Mouse (Mus musculus) R1 (cell line): ENCODE measurements around the gene Zswim1.
A peak's percentile ranks its signal among the peaks of the same experiment; 100 is the strongest.

Source experiments
- DNase-seq: peaks from one replicate; pipeline ENCODE4 v3.0.0-alpha.2; 2018; ENCODE audit warnings: low read depth, low spot score

Gene Zswim1

DNA sequence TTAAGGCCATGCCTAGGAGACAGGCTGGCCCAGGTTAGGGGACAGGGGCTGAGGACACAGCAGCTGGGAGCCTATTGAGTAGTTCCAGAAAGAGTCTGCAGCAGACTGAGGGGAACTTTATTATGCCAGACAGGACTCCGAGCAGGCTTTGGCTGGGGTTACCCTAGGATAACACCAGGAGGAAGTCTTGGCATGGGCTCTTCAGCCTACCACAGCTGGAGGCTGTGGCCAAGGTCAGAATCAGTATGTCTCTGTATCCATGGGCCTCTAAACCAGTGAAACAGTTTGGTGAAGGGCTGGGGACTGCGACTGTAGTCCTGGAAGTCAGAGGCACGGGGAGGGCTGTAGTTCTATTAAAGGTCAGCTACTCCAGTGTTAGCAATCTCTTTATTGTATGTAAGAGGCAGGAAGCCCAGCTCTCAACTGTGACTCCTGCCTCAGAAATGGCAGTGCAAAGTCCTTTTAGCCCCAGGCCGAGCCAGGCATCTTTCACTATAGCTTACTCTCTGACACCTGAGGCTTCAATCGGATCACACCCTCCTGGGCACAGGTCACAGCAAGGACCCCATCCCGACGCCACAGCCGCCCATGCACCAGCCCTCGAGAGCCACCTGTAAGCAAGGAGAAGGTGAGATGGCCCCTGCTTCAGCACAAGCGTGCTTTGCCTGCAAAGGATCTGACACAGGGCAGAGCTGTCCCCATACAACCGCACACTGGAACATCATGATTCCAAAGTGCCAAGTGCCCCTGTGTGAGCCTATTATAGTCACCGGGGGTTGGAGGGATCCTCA is 29.9 kb upstream of the Zswim1 start:
- no peak for DNase-seq

DNA sequence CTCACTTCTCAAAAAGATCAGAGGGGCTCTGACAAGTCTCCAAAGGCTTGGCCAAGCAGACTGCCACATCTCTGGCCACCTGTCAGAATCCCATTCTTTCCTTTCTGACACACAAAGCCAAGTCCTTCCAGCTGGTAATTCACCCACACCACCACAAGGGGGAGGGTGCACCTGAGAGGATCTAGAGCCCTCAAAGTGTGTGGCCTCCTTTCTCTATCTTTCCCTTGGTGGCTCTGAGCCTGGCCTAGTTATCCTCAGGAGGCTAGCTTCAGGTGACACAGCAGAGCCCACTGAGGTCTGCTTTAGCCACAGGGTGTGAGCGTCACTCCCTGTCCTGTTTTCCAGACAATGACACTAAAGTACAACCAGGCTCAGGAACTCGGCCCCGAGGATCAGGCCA is 29.2 kb upstream of the Zswim1 start:
- DNase-seq, result peak; percentile 89

DNA sequence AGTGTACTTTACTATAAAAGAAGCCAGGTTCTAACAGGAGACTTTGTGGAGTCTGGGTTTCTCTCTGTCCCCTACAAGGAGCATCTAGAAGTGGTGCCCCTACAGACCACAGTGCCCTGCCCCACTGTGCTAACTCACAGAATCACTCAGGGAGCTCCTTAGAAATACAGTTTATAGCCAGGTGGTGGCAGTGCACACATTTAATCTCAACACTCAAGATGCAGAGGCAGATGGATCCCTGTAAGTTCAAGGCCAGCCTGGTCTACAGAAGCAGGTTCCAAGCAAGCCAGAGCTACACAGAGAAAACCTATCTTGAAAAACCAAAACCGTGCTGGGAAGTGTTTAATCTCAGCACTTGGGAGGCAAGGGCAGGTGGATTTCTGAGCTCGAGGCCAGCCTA is 28.7 kb upstream of the Zswim1 start:
- peak; percentile 66 for DNase-seq

- DNase-seq, result peak; percentile 93
These were observed 28.2 kb upstream of the Zswim1 start for GRCm38 (mm10) chr2:164794293-164794692.

DNA sequence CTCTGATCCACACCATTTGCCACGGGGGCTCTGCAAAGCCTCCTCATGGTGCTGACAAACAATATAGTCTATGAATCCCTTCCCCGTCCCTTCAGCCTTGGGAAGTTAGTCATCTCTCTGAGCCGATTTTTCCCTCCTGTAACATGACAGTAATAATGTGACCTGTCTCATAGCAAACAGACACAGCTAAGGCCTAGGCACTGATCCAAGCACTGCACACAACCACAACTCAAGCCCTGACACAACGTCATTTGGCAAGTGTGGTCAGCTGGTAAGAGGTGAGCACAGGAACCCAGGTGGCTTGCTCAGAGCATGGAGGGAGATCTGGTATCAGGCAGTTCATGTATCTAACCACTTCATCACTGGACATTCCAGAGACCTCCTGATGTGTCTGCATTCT is 26.6 kb upstream of the Zswim1 start:
- DNase-seq, result no peak

- DNase-seq, result peak; percentile 86
These were observed 23.9 kb upstream of the Zswim1 start for GRCm38 (mm10) chr2:164798554-164798953.

- DNase-seq, result no peak
These were observed 22.1 kb upstream of the Zswim1 start for GRCm38 (mm10) chr2:164800252-164801004.

DNA sequence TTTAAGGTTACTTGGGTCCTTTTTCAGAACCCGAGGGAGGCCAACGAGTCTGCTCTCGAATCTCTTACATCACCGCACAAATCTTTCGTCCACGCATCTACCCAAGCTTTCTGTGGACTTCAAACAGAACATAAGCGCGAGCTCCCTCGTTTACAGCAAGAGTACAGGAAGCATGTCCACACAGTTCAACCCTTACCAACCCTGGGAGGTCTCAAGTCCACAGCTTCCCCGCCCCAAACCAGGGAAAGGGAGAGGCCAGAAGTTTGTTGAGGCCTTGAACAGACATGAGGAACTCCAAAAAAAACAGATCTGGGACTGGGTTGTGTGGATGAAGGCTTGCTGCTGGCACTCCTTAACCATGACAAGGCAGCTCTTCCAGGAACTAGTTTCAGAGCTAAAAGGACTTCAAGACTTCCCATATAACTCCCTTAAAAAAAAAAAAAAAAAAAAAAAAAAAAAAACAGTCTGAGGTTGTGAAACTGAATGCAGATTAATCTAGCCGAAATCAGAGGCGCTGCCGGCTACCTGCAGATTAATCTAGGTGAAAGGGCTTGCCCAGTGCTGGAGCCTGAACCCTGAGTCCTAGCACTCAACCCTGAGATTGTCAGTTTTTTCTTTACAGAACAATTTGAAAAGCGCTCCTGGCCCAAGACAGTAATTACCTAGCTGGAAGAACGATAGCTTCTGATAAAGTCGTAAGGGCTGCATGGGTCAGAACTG is 19.1 kb upstream of the Zswim1 start:
- DNase-seq, result no peak

- no peak for DNase-seq
These were observed 18.6 kb upstream of the Zswim1 start for GRCm38 (mm10) chr2:164803921-164804313.

DNA sequence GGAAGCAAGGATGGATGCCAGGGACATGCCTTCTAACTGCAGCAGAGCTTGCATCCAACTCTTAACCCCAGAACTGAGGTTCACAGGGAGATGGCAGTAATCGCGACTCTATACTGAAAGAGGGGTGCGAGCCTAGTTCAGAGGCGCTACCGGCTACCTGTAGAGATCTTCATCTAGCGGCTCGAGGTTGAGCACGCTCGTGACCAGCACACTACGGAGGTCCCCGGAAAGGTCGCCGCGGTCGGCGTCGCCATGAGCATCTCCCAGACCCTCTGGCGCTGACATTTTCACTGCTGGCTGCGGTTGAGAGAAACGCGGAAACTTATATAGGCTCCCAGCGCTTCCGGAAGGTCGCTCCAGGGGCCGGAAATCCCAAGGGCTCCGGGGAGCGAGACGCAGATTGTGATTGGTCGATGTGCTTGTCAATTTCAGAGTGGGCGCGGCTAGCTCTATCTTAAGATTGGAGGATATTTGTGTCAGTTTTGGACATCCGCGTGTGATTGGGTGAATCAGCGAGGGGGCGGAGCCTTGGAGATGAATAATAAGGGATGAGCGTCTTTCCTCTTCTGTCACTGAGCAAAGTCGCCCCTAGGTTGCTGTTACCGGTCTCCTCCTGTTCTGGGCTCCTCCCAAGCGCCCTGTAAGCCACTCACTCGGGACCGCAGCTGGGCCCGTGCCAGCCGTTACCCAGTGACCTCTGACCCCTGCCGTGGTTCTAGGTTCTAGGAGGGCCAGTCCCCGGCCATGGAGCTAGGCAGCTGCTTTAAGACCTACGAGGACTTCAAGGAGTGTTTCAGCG is 17.8 kb upstream of the Zswim1 start, which contains the start of the genes Acot8 and Zswim3:
Gene Acot8 (minus strand): TSS at position 350 of the 799 bp plus-strand sequence.
Gene Zswim3 (plus strand): TSS at position 566 of the 799 bp plus-strand sequence.
- peak; percentile 100 for DNase-seq

DNA sequence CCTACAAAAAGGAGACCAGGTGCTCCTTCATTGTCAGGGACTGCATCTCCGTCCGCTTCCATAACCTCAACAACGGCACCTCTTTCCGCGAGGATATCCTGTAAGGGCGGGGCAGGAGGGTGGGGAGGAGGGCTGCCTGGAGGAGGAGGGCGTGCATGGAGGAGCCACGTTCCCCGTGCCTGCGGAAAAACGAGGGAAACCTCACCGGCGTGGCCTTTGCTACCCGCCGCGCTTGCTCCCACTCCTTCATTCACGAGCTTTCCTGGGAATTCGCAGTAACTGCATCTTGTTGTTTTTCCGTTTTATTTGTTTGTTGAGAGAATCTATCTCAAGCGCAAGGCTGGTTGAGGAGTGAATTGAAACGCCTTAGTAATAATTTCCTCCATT is 17.2 kb upstream of the Zswim1 start:
- no peak for DNase-seq

DNA sequence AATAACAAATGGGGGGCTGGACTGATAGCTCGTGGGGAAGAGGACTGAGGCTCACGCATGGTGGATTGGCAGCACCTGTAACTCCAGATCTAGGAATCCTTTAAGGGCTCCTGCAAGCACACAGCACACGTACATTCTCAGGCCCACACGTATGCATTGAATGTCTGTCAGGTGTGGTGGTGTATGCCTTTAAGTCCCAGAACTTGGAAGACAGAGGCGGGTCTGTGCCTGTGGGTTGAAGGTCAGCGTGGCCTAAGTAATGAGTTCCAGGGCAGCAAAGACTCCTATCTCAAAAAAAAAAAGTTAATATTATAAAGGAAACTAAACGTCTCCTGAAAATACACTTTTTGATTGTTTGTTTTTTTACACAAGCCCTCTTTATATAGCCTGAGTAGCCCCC is 15.9 kb upstream of the Zswim1 start:
- DNase-seq, result no peak

- no peak for DNase-seq
These were observed 8.9 kb upstream of the Zswim1 start for GRCm38 (mm10) chr2:164813557-164813956.

- DNase-seq, result no peak
These were observed 7.1 kb upstream of the Zswim1 start for GRCm38 (mm10) chr2:164815348-164815747.

DNA sequence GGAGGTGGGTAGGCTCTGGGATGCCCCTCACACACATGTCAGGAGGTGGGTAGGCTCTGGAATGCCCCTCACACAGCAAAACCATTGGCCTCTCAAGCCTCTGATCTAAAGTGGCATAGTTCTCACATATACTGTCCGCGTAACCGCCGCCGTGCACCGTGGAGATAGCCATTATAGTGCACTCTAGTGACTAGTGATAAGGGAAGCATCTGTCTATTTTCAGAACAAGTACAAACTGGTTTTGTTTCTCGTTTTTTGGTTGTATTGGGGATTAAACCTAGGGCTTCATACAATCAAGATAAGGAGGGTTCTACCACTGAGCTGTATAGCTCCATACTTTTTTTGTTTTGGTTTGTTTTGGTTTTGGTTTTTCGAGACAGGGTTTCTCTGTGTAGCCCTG is 6.7 kb upstream of the Zswim1 start:
- DNase-seq, result no peak

DNA sequence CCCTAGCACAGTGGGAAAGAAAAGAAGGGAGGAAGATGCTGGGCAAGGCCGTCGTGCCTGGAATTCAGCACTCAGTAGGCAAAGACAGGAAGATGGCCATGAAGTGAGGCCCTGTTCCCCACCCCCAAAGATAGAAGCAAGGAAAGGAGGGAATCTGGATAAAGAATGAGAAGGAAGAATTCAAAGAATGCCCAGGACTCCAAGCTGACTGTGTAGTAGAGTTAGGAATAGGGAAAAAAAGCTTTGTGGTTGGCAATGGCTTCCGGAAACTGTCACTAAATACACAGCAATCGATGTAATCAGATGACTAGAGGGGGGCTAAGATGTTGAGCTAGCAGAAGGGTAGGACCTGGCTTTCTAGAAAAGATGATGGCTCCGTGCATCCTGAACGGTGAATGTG is 5.3 kb upstream of the Zswim1 start:
- peak; percentile 87 for DNase-seq

- peak; percentile 82 for DNase-seq
These were observed 4.8 kb upstream of the Zswim1 start for GRCm38 (mm10) chr2:164817703-164818102.

GRCm38 (mm10) chr2:164821060-164821459 is 1.4 kb upstream of the Zswim1 start:
- peak; percentile 44 for DNase-seq

- DNase-seq, result peak; percentile 89
These were observed 697 bp downstream of the Zswim1 start for GRCm38 (mm10) chr2:164823181-164823585.

DNA sequence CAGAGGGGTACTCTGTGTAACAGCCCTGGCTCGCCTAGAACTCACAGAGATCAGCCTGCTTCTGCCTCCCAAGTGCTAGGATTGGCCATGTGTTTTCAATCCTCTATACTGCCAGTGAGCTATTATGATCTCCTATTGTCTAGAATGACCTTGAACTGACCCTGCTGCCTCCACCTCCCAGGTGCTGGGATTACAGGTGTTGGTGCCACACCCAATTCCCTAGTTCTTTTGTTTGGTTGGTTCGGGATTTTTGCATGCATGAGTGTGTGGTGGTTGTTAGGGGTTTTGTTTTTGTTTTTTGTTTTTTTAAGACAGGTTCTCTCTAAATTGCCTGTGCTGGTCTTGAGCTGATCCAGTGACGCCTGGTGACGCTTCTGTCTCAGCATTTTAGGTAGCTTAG is 1.5 kb downstream of the Zswim1 start:
- peak; percentile 98 for DNase-seq

- DNase-seq, result no peak
These were observed 3.0 kb downstream of the Zswim1 start for GRCm38 (mm10) chr2:164825521-164825920.
